Mouse (Mus musculus) kidney, postnatal 10 days (tissue): Measurements from ENCODE around the gene Hoxc9.

ENCODE experiments used
- DNase-seq: peaks from one replicate; pipeline ENCODE4 v3.0.0; 2021; ENCODE audit warnings: mixed read lengths

The Hoxc9 gene

DNA sequence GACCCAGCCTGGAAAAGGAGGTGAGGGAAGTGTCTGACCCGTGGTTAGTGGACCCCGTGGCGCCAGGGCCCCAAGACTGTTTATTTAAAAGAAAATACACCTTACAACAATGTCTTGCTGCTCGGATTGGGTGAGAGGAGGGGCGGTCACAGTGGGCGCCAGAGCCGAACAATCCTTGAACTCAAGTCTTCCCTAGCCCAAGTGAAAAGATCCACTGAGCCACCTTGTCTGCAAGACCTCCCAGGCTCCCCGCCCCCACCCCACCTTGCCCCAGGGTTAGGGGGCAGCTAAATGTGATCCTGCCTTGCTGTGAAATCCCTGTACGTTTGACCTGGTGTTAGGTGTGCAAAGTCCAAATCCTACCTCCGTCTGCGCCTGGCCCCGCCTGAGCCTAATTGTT is 19.3 kb upstream of the Hoxc9 start:
- peak; percentile 39 for DNase-seq

DNA sequence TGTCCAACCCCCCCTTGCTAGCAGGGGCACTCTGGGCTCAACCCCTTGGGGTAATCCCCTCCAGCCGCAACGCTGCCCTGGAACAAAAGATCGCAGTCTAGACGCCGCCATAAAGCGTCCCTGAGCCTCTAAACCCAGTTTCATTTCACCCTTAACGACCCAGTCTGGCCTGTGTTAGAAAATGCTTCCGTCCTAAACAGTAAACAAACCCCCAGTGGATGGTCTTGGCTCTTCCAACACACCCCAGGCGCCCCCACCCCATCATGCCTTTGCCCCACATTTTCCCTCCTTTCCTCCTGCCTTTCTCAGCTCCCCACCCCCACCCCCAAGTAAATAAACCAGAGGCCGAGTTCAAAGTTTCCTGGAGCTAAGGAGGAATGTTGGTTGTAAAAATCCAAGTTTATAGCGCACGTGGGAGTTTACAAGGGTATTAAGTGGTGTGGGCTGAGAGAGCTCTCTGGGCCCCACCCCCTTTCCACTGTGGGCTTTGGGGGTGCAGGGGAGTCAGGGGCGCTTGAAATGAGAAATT is 16.5 kb upstream of the Hoxc9 start:
- peak; percentile 57 for DNase-seq

- DNase-seq: peak; percentile 62
These were observed 14.5 kb upstream of the Hoxc9 start for GRCm38 (mm10) chr15:102961728-102962127.

DNA sequence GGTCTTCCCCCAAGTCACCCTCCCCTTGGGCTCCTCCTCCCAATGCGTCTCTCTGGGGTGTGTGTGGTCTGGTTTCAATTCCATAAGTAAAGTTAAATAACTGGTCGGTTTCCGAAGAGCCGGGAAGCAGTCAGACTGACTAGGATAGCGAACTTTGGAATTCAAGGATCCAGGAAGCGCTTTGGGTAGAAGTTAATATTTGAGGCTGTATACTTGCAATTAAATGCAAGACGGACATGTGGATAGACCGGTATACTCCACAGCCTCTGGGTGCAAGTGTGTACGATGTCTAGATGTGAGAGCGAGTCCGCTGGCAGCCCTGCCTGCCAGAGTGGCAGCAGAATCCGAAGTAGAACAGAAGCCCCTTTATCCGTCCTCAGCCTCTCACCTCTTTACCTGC is 13.7 kb upstream of the Hoxc9 start:
- peak; percentile 45 for DNase-seq

- peak; percentile 48 for DNase-seq
These were observed 13.0 kb upstream of the Hoxc9 start for GRCm38 (mm10) chr15:102963259-102963658.

GRCm38 (mm10) chr15:102963671-102964640 is 12.3 kb upstream of the Hoxc9 start:
- DNase-seq: peak; percentile 83

DNA sequence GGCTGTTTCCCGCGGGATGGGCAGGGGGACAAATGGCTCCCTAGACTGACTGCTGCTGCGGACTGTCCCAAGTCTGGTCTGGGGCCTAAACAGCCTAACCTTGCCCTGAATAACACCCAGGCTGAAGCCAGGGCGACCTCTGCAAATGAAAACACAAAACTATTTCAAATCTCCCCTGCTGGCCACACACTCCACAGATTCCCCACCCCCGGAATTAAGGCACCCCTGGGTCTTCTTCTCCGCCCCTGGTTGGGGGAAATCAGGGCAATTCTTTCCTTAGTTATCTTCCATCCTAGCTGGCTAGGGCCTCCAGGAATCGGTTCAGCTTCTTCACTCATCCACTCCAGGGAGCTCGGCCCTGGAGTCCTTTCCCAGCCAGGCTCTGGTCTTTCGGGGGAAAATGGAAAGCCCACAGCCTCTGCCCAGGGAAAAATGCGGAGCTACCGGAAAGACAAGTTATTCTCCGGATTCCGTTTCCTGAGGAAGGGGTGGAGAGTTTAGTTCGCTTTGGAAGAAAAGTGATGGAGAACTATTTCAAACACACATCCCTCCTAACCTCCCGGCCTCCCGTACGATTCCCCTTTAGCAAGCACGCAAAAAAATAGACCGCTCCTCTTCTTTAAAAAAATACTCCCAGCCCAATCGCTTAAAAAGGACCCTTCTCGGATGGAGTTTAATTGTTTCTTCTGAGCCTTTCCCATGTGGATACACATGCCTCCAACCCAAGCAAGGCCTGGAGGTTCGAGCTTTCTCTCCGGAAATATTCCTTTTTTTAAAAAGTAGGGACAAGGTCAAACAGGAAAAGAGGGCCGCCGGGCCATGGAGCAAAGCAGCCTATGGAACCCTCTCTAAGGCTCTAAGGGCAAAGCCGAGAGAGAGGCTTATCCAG is 11.0 kb upstream of the Hoxc9 start:
- peak; percentile 55 for DNase-seq

- peak; percentile 99 for DNase-seq
These were observed 10.1 kb upstream of the Hoxc9 start for GRCm38 (mm10) chr15:102965892-102966775.

DNA sequence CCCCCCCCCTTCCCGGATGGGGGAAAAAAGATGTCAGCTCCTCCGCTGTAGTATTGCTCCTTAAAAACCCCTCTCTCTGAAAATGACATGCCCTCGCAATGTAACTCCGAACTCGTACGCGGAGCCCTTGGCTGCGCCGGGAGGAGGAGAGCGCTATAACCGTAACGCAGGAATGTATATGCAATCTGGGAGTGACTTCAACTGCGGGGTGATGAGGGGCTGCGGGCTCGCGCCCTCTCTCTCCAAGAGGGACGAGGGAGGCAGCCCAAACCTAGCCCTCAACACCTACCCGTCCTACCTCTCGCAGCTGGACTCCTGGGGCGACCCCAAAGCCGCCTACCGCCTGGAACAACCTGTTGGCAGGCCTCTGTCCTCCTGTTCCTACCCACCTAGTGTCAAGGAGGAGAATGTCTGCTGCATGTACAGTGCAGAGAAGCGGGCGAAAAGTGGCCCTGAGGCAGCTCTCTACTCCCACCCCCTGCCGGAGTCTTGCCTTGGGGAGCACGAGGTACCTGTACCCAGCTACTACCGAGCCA is 9.4 kb upstream of the Hoxc9 start, which contains the start of gene Hoxc10:
TSS of gene Hoxc10 (plus strand) at position 21 of the 536 bp plus-strand sequence.
- peak; percentile 60 for DNase-seq

- DNase-seq: no peak
These were observed 9.0 kb upstream of the Hoxc9 start, which contains the start of gene Hoxc5 for GRCm38 (mm10) chr15:102967312-102967510. TSS of gene Hoxc5 (plus strand) at chr15:102967443.

DNA sequence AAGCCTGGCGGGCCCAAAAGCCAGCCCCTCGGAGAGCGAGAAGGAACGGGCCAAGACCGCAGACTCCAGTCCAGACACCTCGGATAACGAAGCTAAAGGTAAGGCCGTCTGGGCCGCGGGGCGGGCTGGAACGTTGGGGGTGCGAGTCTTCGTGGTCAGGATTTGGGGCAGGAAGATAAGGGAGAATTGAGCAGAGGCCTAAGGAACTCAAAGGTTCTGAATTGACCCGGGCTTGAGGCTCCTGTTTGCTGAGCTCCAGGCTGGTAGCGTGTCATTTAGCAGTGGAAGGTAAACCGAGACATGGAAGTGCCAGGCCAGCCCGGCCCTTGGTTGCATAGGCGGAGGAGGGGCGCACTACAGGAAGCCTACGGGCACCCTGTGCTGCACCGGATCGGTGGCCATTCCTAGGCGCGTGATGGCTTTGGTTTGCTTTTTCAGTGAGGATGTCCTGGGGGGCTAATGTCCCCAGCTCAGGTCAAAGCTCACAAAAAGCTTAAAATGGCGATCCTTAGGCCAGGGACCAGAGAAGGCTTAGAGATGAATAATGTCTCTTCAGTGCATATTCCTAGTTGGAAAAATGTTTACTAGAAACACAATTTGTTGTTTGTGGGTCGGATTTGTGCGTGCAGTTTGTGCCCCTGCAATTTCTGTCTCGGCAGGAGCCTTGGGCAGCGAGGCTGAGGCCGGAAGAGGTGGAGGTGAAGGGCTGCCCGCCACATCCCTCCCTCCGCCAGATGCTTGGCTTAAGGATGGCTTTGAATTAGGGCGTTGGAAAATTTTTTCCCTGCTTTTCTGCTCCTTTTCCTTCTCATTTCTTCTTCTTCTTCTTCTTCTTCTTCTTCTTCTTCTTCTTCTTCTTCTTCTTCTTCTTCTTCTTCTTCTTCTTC is 8.5 kb upstream of the Hoxc9 start:
- DNase-seq: peak; percentile 61

DNA sequence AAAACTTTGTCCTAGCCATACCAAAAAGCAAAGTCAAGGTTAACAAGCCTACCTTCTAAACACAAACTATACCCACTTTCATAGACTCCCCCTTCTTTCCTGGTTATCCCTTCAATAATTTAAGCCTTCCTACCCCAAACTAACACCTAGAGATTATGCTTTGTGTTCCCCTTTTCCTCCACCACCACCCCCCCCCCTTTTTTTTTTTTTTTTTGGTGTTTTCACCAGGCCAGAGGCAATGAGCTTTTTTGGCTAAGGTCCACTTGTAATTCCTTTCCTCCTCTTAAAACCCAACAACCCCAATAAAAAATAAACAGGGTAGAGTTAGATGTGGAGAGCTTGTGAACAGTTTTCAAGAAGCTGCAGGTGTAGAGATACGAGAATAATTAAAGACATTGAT is 6.9 kb upstream of the Hoxc9 start:
- no peak for DNase-seq

GRCm38 (mm10) chr15:102970740-102971139 is 5.5 kb upstream of the Hoxc9 start:
- peak; percentile 75 for DNase-seq

DNA sequence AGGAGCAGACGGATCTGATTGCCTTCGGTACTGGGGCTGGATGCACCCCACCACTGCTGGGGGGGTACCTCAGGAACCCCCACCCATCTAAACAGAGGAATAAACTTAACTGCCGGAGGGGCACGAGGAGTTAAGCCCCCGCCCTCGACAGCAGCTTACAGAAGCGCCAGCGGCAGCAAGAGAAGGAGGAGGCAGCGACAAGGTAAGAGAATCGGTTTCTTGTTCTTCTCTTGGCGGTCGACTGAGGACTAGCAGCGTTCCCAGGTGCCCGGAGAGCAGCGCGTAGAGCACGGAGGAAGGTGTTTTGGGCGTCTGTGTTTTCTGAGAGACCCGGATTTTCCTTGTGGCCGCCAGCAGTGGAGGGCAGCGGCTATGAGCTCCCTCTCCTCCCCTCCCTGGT is 4.0 kb upstream of the Hoxc9 start:
- no peak for DNase-seq

GRCm38 (mm10) chr15:102972753-102973152 is 3.5 kb upstream of the Hoxc9 start:
- peak; percentile 37 for DNase-seq

- peak; percentile 38 for DNase-seq
These were observed 1.2 kb upstream of the Hoxc9 start for GRCm38 (mm10) chr15:102975034-102975433.

DNA sequence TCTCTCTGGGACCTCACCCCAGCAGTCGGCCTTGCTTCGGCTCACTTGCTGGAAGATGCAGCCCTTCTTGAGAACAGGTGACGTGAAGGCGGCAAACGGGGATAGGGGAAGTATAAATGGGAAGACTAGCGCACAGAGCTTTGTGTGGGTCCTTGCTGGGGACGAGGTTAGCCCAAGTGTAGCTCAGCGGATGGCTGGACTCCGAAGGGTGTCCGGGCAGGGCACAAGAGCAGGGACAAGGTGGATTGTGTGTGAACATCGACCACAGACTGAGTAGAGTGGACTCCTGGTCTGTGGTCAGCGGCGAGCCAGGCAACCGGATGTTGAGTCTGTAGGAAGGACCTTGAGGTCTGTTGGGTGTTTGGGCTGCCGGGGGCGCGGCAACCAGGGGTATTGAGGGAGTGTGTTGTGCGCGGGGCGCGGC is 539 bp upstream of the Hoxc9 start:
- peak; percentile 77 for DNase-seq

DNA sequence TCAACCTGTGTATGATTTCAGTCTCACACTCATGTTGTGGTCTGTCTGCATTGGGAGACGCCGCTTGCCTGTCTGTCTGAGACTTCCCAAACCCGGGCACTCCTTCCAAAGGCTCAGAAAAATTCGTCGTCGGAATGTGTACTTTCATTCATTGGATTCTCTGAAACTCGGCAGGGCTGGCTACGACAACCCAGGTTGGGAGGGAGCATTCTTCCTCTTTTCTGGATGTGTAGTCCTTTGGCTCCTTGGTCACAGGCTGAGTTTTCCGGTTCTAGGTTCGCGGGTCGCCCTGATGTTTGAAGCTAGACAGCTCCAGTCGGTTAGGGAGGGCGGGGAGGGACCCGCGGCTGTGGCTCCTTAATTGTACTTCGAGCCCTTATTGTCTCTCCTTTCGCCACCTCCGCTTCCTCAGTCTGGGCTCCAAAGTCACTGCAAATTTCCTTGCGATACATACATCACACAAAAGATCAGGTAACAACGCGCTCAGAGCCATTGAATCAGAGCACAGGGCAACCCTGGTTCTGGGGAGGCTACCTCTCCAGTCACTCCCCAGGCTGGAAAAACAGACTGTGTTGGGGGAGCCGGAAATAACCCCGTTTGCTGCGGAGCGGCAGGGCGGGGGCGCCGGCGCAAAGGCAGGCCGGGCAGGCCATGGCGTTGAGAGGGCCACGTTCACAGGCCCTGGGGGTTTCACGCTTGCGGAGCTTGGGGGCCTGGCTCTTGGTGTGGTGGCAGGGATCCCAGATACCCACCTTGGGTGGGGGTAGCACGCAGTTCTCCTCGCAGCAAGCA is 588 bp downstream of the Hoxc9 start:
- DNase-seq: peak; percentile 68

DNA sequence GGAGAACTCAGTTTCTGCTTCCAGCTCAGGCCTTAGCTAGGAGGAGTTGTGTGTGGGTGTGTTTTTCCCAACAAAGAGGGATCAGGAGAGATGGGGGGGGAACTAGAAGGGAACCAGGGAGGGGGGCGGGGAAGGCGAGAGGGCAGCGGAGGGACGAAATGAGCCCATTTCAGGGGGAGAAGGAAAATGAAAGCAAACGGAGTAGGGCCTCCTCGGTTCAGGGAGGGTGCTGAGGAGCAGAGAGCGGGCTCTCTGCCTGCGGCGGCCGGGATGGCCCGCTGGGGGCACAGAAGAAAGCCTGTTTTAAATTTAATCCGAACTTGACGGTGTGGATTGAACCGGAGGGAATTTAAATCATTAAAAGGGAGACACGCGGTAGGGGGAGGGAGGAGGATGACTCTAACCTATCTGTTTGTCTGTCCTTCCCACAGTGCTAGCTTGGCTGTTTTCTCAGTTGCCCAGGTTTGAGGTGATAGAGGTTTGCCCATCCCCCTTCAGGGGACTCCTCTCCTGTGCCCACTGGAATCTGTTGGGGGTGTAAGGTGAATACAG is 1.3 kb downstream of the Hoxc9 start:
- no peak for DNase-seq
